Mouse (Mus musculus): ENCODE measurements around the gene Aldh3b1. TPM values are rescaled to one million over a fixed set of nuclear protein-coding genes. Genes with fewer than 3 reads are reported as not detected.

Gene Aldh3b1
- polyA plus RNA-seq, 2 experiments from 2014 or later, result 0.85 TPM; not detected in 1

- ATAC-seq, result peak; percentile 82
Observed at GRCm38 (mm10) chr19:3942986-3943735, 13.6 kb upstream of the Aldh3b1 start.

GRCm38 (mm10) chr19:3942315-3942714 lies 12.7 kb upstream of the Aldh3b1 start:
- ATAC-seq, result no peak

- ATAC-seq, result peak; percentile 59
Observed at GRCm38 (mm10) chr19:3935896-3936850, 6.6 kb upstream of the Aldh3b1 start.

DNA sequence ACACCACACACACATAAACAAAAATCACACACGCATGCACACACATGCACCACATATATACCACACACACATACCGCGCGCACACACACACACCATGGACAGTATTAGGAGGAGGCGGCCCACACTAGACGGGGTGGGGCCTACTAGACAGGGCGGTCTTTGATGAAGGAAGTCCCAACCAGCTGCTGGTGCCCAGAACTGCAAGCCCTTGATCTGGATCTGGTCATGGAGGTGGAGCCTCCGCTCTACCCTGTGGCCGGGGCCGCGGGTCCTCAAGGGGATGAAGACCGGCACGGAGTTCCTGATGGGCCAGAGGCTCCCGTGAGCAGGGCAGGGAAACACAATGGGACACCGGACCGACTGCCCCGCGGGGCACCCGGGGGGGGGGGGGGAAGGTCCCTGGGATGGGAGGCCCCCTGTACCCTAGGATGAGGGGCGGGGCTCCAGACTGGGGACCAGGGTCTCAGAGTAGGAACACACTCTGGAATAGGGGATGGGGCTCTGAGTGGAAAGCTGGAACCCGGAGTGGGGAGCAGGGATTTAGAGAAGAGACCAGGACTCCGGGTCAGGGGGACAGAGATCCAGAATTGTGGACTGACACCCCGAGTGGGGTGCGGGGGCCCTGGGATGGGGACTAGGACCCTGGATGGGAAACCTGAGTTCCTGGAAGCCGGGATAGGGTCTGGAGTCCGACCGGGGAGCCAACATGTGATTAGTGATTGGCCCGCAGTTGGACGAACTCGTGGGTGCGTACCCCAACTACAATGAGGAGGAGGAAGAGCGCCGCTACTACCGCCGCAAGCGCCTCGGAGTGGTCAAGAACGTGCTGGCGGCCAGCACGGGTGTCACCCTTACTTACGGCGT lies 5.7 kb upstream of the Aldh3b1 start, which contains the start of gene Unc93b1:
Gene Unc93b1, plus strand, starts transcription at position 155 of the 864 bp plus-strand sequence.
- peak; percentile 89 for ATAC-seq

DNA sequence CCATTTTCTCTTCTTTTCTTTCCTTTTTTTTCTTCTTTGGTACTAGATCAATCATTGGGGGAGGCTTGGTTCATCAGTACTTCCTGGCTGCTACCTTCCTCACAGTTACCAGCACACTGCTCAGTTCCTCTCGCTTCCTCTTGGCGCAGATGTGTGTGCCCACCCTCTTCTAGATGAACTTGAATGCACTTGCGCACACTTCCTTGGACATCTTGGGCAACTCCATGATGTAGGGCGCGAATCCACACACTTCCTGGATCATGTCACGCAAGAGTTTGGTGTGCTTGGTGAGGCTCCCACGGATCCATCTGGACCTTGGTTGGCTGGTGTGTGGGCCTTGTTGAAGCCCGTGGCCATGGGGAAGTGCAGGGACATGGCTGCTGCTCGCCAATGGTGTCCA lies 2.1 kb upstream of the Aldh3b1 start:
- ATAC-seq, result no peak

DNA sequence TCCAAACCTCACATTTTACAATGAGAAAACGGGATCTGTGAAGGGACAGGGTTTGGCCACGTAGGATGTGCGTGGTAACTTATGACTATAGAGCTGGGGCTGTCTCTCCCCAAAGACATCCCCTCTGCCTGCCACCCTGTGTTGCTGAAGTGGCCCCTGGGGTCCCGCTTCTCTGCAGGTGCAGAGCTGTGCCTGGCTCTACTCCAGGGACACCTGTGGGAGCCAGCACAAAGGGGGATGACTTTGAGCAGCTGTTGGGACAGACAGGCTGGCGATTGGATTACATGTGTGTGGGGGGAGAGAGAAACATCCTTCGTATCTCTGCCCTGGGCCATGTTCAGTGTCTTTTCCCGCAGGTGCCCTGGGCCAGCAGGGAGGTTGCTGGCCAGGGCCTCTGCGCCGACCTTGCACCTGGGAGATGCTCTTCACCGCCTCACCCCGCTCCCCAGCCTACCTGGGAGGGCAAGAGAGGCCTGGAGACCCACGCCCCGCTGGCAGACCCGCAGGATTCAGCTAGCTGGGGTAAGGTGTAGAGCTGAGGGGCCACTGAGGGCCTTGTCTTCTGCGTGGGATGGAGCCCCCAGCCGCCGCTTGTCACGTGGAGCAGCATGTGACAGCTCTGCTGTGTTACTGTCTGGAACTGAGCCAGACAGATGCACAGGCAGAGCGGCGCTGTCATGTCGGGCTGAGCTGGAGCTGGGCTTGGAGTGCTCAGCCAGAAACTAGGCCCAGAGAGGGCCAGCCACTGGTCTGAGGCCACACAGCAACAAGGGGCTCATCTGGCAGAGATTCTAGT lies 852 bp upstream of the Aldh3b1 start:
- ATAC-seq, result no peak

- ATAC-seq, result no peak
Observed at GRCm38 (mm10) chr19:3928779-3929178, 829 bp downstream of the Aldh3b1 start.

GRCm38 (mm10) chr19:3927989-3928388 lies 1.6 kb downstream of the Aldh3b1 start:
- no peak for ATAC-seq

DNA sequence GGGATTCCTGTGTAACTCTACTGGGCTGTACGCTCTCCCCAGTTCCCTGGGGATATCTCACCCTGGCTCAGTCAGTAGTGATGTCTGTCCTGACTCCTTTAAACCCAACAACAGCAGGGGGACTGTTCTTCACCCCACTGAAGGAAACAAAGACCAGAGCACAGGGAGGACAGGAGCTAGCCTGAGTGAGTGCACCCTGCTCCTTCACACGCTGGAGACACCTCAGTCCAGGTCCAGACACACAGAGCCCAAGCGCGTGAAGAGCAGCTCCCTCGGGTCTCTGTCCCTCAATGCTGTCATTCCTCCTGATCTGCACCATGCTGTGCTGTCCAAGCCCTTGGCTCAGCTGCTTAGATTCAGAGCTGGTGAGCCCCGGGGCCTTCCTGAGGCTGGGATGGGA lies 2.9 kb downstream of the Aldh3b1 start:
- ATAC-seq, result no peak

- ATAC-seq, result no peak
Observed at GRCm38 (mm10) chr19:3926279-3926678, 3.3 kb downstream of the Aldh3b1 start.

DNA sequence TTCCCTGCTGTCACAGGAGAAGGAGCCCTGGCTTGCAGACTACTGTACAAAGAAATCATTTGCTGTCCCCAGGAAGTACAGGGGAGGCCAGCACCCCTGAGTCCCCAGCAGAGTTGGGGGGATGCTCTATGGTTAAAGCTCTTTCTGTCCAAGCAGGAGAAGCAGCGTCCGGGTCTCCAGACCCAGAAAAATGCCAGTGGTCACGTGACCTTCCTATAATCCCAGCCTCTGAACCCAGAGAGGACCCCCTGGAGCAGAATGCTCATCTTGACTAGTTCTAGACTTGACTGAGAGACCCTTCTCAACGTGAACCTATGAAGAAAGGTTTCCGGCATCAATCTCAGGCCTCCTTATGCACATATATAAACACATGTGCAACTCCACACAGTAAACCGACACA lies 3.7 kb downstream of the Aldh3b1 start:
- no peak for ATAC-seq

DNA sequence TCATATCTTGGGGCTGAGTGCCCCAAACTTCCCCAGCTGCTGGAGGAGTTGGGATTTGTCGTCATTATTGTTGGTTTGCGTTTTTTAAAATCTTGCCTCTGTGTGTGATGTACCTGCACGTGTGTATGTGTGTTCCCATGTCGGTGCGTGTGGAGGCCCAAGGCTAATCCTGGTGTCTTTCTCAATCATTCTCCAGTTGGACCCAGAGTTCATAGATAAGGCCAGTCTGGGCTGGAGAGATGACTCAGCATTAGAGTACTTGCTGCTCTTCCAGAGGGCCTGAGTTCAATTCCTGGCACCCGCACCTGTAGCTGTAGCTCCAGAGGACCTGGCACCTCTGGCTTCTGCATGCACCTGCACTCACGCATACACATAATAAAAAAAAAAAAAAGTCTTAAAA lies 4.7 kb downstream of the Aldh3b1 start:
- ATAC-seq, result no peak

GRCm38 (mm10) chr19:3924190-3924589 lies 5.4 kb downstream of the Aldh3b1 start:
- ATAC-seq, result no peak

GRCm38 (mm10) chr19:3923586-3923985 lies 6.0 kb downstream of the Aldh3b1 start:
- ATAC-seq, result no peak

- ATAC-seq, result no peak
Observed at GRCm38 (mm10) chr19:3922661-3923371, 6.8 kb downstream of the Aldh3b1 start.

GRCm38 (mm10) chr19:3919928-3920327 lies 9.7 kb downstream of the Aldh3b1 start:
- no peak for ATAC-seq

GRCm38 (mm10) chr19:3916727-3917126 lies 12.9 kb downstream of the Aldh3b1 start:
- no peak for ATAC-seq

DNA sequence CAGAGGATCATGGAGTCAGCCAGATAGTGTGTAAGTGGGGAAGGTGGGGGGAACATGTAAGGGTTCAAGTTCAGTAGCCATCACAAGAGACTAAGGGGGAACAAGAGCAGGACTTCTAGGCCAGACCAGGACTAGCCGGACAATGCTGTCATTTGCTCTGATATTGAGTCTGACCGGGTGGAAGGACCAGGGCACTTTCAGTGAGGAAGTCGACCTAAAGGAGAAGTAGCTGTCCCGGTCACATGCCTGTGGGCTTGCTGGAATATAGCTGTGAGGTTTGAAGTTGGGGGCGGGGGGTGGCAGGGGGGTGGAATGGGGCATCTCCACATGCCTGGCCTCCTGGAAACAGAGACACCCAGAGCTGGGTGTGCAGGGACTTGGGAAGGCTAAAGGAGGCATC lies 15.1 kb downstream of the Aldh3b1 start:
- no peak for ATAC-seq

DNA sequence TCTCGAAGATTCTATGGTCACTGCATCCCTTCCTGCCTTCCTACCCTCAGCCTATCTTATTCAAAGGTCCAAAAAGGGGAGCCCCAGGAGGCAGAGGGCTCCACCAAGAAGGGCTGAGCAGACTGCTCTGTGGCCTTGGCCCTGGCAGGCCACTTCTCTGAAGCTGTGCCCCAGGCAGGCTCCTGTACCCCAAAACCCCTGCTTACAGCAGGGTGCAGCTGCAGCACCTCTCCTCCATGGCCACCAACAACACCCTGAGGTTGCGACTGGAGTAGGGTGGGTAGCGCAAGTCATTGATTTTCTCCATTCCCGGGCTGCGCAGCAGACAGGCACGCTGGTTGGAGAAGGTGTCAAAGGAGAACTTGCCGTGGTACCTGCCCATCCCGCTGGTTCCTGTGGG lies 15.9 kb downstream of the Aldh3b1 start:
- ATAC-seq, result no peak

DNA sequence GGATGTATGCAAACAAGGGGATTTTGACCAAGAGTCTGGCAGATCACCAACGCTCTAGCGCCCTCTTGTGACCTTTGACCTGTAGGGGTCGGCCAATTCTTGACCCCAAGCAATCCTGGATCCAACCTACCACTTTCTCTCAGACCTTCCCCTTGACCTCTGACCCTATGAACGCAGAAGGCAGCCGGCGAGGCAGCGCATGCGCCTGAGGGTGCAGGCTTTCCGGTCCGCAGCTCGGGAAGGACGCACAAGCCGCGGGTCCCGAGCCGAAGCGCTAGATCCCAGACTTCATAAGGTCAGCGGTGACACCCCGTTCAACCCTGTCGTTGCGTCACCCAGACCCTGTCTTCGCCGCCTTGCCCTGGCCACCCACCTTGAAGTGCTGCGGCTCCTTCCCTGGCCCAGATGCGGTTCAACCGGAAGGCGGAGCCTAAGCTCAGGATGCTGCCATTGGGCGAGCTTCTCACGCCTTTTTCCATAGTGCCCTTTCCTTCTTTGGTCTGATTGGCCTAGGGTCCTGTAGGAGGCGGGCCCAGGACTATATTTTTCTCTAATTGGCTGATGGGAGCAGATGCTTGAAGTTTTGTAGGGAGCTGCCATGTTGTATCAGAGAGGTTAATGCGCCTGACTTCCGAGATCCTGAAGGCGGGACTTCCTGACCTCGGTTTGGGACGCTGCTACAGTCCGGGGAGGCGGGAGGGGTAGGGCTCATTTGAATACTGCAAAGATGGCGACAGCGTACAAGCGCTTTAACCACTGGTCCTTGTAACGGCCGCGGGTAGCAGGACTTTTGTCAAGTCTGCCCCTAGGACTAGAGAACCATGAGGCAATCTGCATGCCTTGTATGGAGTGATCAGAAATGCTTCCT lies 17.0 kb downstream of the Aldh3b1 start, which contains the start of gene Ndufs8:
Gene Ndufs8, minus strand, starts transcription at position 438 of the 868 bp plus-strand sequence.
- ATAC-seq, result peak; percentile 99

All from CD4-positive, CD25-positive, alpha-beta regulatory T cell, adult 4 months (primary cell).